25 mouse cellular contexts compared by ENCODE assay signal in the genomic region with DNA sequence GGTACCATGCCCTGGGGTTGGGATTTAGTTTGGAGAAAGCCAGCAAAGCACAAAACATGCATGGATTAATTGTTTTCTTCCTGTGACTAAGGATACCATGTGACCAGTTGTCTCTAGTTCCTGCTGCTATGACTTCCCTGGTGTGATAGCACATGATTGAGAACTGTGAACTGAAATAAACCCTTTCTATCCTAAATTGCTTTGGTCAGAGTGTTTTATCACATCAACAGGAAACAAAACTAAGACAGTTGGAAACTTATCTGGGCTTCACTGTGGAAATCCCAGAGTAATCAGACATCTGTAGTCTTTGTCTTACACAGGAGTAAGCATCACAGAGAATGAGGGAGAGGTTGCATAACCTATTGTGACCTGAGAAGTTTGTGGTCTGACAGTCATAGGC.
DNase-seq lines count a peak whose midpoint lies in the region; ATAC-seq and TF ChIP-seq lines count a peak whose summit lies in the region.
"Had no signal": no experiment of that assay in that cellular context is flagged by ENCODE, and none has a peak within 500 bp of the region (broad histone marks: within the 10 kb centered on the region; RNA-seq: fewer than 3 reads in every experiment).

No protein-coding gene starts in this region.

- H3ac ChIP-seq in C2C12 (ENCODE audit: control insufficient read depth, insufficient read length, low read depth) = no peak overlapping the region

- no peak overlapping the region for H3K4me2 ChIP-seq in liver, postnatal 0 days (ENCODE audit: low read depth, low read length)
- H3K4me2 ChIP-seq in liver, embryonic 12.5 days = no peak overlapping the region
- H3K4me2 ChIP-seq: embryonic facial prominence, embryonic 13.5 days; embryonic facial prominence, embryonic 15.5 days; forebrain, embryonic 12.5 days had no signal

- H3K27me3 ChIP-seq in liver, postnatal 0 days (ENCODE audit: insufficient read depth, low read length) = no peaks in the 10 kb centered on the region
- H3K27me3 ChIP-seq in liver, embryonic 12.5 days (replicated peaks) = no peaks in the 10 kb centered on the region
- H3K27me3 ChIP-seq in C2C12 (ENCODE audit: control insufficient read depth, insufficient read depth, insufficient read length) = no peaks in the 10 kb centered on the region
- H3K27me3 ChIP-seq: embryonic facial prominence, embryonic 13.5 days; embryonic facial prominence, embryonic 15.5 days; forebrain, embryonic 12.5 days had no signal

- H3K9me3 ChIP-seq in liver, postnatal 0 days (ENCODE audit: low read length) = no peaks in the 10 kb centered on the region
- no peaks in the 10 kb centered on the region for H3K9me3 ChIP-seq in liver, embryonic 12.5 days (replicated peaks)
- H3K9me3 ChIP-seq: embryonic facial prominence, embryonic 13.5 days; embryonic facial prominence, embryonic 15.5 days; forebrain, embryonic 10.5 days; forebrain, embryonic 12.5 days had no signal

- no peak for DNase-seq in liver, postnatal 0 days
- DNase-seq in Muller cell, postnatal 12 days (ENCODE audit: inconsistent ontology term) = peak; percentile 9
- no peak for DNase-seq in frontal cortex, adult 2 months (ENCODE audit: extremely low spot score in 1 of 2, low spot score in 1 of 2)
- no peak for DNase-seq in gastrocnemius, adult 2 months
- DNase-seq in left cerebral cortex, postnatal 14 days (ENCODE audit: low spot score in 2 of 2) = no peak
- DNase-seq: adrenal gland, adult 2 months; adrenal gland, postnatal 10 days; adrenal gland, postnatal 25 days; B cell, adult 2 months; cerebellum, adult 11 months; cerebellum, adult 18-20 months; cerebellum, adult 8-10 months; cerebellum, adult 9-11 months; cerebellum, postnatal 14 days; cerebellum, postnatal 36 days; embryo, embryonic 11 days had no signal

- no peaks in the 10 kb centered on the region for H3K79me2 ChIP-seq in C2C12 (ENCODE audit: control insufficient read depth, insufficient read depth)

- H3K27ac ChIP-seq in liver, postnatal 0 days (ENCODE audit: low read depth) = no peak overlapping the region
- H3K27ac ChIP-seq in liver, embryonic 12.5 days = no peak overlapping the region
- H3K27ac ChIP-seq in gastrocnemius, adult 2 months = no peak overlapping the region
- H3K27ac ChIP-seq: embryonic facial prominence, embryonic 13.5 days; embryonic facial prominence, embryonic 15.5 days; forebrain, embryonic 10.5 days; forebrain, embryonic 12.5 days had no signal

- no peak for TF ChIP-seq CTCF in liver, postnatal 0 days (IDR thresholded peaks at IDR 0.05; ENCODE audit: low read depth)
- TF ChIP-seq CTCF in C2C12 (IDR thresholded peaks at IDR 0.05; ENCODE audit: control insufficient read depth, insufficient read depth, insufficient read length) = no peak
- no peak for TF ChIP-seq CTCF in gastrocnemius, adult 2 months (IDR thresholded peaks at IDR 0.05)

- H3K4me1 ChIP-seq in liver, postnatal 0 days (ENCODE audit: insufficient read depth) = no peaks in the 10 kb centered on the region
- H3K4me1 ChIP-seq in liver, embryonic 12.5 days = no peaks in the 10 kb centered on the region
- H3K4me1 ChIP-seq: embryonic facial prominence, embryonic 15.5 days; forebrain, embryonic 10.5 days; forebrain, embryonic 12.5 days had no signal

- H3K36me3 ChIP-seq in liver, postnatal 0 days (replicated peaks; ENCODE audit: insufficient read depth, low read length) = no peaks in the 10 kb centered on the region
- no peaks in the 10 kb centered on the region for H3K36me3 ChIP-seq in liver, embryonic 12.5 days
- H3K36me3 ChIP-seq in C2C12 (ENCODE audit: control insufficient read depth, insufficient read depth) = no peaks in the 10 kb centered on the region
- H3K36me3 ChIP-seq: embryonic facial prominence, embryonic 13.5 days; embryonic facial prominence, embryonic 15.5 days; forebrain, embryonic 10.5 days; forebrain, embryonic 12.5 days had no signal

- no peaks in the 10 kb centered on the region for H3K79me3 ChIP-seq in C2C12 (ENCODE audit: low read depth)

- intact Hi-C loops in gastrocnemius, adult 2 months (cut with DNase I) = no loop called here
- intact Hi-C loops in left cerebral cortex, postnatal 14 days (cut with DNase I) = no loop called here

- ATAC-seq in liver, postnatal 0 days = peak; percentile 21; the same call in 1 of the 2 replicates
- ATAC-seq in liver, embryonic 12.5 days = no peak
- ATAC-seq: forebrain, embryonic 14.5 days; forebrain, embryonic 16.5 days had no signal

- H3K4me3 ChIP-seq in liver, postnatal 0 days (ENCODE audit: low read depth, low read length) = no peak overlapping the region
- no peak overlapping the region for H3K4me3 ChIP-seq in liver, embryonic 12.5 days
- no peak overlapping the region for H3K4me3 ChIP-seq in C2C12 (ENCODE audit: insufficient read depth, poor library complexity, severe bottlenecking)
- no peak overlapping the region for H3K4me3 ChIP-seq in gastrocnemius, adult 2 months
- H3K4me3 ChIP-seq: embryonic facial prominence, embryonic 13.5 days; embryonic facial prominence, embryonic 15.5 days; erythroblast, embryonic 14.5 days; forebrain, embryonic 10.5 days; forebrain, embryonic 12.5 days had no signal

- no peak for TF ChIP-seq EP300 in liver, postnatal 0 days (IDR thresholded peaks at IDR 0.05; ENCODE audit: low read depth)

- no peak overlapping the region for H3K9ac ChIP-seq in liver, postnatal 0 days (replicated peaks)
- H3K9ac ChIP-seq in liver, embryonic 12.5 days = no peak overlapping the region
- H3K9ac ChIP-seq: embryonic facial prominence, embryonic 13.5 days; embryonic facial prominence, embryonic 15.5 days; forebrain, embryonic 12.5 days had no signal

TF ChIP-seq in C2C12, 6 proteins besides CTCF, POLR2A, EP300 and RAD21:
- TF ChIP-seq USF1 (IDR thresholded peaks at IDR 0.05; ENCODE audit: low read depth) (peak; percentile 23), MYOG (IDR thresholded peaks at IDR 0.05; ENCODE audit: control insufficient read depth, extremely low read depth, insufficient read length) (no peak)
